Mouse (Mus musculus) right cerebral cortex, postnatal 25 days (tissue): ENCODE data around the gene Akr1c19.
"Not testable (repeated sequence)": the region's sequence is repeated elsewhere in the genome, so short reads cannot be mapped to it uniquely, and the experiment has no call there.

Source experiments
- DNase-seq: peaks from one replicate; pipeline ENCODE4 v3.0.0; 2022

Akr1c19 gene

GRCm38 (mm10) chr13:4228441-4228840 lies at the start of gene Akr1c19:
Gene Akr1c19, plus strand, starts transcription at chr13:4228700.
- DNase-seq, result no peak

DNA sequence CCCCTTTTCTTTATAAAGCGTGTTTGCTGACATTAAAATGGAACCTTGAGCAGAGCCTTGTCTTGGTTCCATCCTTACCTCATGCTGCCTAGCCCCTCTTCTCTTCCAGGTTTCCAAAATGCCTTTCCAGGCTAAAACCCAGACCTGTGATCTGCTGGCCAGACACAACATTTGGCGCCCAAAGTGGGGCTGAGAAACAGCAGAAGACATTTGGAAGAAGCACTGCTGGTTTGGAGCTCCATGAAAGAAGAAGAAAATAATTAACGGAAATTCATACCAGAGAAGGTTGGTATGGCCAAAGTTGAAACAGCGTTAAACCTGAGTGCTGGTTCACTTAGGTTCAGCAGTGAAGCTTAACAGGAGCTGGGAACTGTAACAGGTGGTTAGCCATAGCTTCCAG lies 47.2 kb upstream of the Akr1c19 start:
- not testable (repeated sequence) for DNase-seq

DNA sequence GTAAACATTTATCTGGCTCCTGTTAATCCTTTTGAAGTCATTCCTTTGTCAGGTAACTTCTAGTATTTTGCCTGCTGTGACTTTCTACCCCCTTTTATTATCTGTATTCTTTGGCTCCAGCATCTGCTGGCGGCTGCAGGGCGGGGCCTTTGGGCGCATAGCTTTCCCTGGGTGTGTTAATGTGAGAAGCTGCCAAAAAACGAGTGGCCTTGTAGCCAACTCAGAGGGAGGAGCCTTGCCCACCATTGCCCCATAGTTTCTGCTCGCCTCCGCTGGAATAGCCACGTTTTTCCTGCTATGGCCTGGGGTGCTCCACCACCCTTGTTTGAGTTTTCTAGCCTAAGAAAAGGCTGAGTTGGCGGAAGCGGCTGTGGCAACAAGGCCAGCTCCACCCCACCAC lies 45.4 kb upstream of the Akr1c19 start:
- no peak for DNase-seq

DNA sequence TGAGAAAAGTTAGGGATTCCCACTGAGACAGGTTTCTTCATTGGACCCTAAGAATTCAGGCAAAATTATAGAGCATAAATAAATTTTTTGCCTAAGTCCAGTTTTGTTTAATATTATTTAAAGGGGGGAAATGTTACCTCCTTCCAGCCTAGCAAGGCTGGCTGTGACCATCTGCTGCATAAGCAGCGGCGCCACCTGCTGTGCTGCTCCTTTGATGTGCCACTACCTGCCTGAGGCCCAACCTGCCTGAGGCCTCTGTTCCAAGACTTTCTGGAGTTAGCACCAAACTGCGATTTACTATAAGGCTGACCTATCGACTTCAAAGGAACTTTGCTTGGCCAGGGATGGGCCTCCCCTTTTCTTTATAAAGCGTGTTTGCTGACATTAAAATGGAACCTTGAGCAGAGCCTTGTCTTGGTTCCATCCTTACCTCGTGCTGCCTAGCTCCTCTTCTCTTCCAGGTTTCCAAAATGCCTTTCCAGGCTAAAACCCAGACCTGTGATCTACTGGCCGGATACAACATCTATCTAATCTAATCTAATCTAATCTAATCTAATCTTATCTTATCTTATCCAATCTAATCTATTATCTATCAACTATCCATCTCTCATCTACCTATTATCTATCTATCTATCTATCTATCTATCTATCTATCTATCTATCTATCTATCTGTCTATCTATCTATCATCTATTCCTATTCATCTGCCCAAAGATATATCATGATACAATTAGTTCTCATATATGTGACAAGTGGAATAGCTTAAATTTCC lies 41.7 kb upstream of the Akr1c19 start:
- DNase-seq, result not testable (repeated sequence)

- no peak for DNase-seq
Observed at GRCm38 (mm10) chr13:4188174-4188573, 40.3 kb upstream of the Akr1c19 start.

DNA sequence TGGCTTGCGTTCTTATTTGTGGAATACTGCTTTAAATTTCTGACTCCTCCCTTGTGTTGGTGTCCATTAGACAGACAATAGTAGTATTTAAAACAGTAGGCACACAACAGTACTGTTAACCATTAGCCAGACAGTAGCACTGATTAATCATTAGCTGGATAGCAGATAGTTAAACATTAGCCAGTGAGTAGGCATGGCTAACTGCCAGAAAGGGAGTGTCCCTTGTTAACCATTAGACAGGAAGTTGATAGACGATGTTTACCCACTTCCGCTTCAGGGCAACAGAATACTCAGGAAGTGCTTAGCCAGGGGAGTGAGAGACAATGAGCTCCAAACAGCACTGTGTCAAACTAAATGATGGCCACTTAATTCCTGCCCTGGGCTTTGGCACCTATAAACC lies 37.6 kb upstream of the Akr1c19 start, which contains the start of gene Akr1c13:
Akr1c13 (plus strand) TSS at position 247 of the 400 bp plus-strand sequence.
- DNase-seq, result no peak

DNA sequence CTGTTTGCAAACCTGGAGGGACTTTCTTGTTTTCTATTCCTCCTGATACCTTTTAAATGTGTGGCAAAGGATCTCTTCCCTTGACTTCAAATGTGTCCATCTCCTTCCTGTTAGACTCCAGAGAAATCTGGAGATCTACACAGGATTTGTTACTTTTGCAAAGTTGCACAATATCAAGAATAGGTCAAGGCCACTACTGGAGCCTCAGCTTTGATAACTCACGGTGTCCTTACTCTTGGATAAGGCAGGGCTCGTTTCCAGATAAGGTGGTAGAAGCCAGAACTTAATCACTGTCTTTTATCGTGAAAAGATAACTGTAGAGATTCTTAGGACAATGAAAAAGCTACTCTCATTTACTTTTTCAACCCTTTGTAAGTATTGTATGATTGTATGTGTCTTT lies 36.0 kb upstream of the Akr1c19 start:
- no peak for DNase-seq

DNA sequence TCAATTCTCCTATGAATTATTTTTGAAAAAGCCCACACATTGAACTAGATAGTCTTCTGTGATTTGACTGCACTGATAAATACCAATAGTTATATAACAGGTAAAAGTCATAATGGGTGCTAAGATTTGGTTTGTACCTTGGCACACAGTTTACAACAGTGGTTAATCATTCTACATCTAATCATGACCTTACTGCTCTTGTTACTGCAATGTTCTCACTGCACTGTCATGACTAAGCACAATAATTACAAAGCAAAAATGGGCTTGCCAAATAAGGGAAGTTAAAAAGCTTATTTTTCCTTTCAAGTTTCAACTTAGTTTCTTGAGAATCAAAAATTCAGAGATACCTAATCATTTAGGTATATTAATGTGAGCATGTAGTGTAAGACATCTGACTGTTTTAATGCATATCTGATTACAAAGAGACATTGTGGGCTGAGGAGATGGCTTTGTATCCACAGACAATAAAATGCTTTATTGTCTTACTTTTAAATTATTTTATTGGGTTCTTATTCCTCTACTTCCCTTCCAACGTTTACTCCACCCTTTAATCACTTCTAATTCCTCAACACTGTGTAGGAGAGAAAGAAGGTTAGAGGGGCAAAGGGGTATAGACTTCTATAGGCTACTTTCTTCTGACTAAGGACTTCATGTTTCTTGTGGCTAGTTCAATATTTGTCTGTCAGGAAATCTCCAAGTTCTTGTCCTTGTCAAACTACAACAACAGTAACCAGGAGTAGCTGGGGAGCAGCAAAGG lies 22.2 kb upstream of the Akr1c19 start:
- DNase-seq, result no peak

GRCm38 (mm10) chr13:4211560-4212299 lies 16.8 kb upstream of the Akr1c19 start:
- no peak for DNase-seq

DNA sequence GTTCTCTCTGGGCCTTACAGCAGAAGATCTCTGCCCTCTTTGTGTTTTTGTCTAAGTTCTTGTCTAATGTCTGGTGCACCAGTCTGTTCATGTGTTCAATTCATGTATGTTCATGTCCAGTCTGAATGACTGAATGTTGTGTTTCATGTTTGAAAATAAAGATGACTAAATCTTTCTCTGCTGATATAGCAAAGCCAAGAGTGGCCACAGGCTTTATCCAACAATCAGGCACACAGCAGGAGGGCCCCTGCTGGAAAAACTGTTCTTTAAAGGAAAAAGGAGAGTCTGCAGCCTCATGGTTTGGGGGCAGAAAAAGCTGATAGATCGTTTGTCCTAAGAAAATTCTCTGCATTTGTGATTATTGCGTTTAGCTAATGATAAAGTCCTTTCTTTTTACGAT lies 16.2 kb upstream of the Akr1c19 start:
- no peak for DNase-seq

DNA sequence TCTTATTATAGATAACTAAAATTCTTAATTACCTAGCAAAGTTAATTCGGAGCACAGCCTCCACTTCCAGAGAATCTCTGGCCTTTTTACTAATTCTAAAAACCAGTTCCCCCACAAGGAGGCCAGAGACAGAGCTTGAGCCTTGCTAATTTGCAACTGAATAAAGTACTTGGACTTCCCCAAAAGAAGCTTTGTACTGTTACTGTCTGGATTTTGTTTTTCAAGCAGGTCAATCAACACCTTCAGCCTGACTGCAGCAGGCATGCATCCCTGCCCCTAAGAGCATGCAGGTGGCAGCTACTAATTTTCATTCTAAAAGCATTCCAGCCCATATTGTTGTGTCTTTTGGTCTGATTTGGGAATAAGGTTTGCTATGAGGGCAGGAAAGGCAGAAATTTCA lies 13.0 kb upstream of the Akr1c19 start:
- DNase-seq, result not testable (repeated sequence)

- no peak for DNase-seq
Observed at GRCm38 (mm10) chr13:4230841-4231623, 2.5 kb downstream of the Akr1c19 start.

DNA sequence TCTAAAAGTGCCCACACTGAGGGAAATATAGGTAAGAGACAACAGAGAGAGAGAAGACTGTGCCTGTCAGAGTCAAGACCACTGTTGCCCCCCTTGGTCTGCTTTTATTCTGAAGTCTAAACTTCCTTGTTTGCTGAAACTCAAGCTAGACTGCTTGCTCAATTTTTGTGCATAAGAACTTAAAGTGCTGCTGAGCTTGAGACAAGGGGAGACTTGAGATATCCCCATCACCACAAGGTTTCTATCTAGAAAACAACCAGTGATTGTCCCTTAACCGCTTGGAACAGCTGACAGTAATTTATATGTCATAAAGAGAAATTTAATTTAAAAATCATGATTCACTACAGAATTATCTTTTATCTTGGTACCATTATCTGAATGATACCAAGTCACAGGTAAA lies 4.6 kb downstream of the Akr1c19 start:
- DNase-seq, result no peak

GRCm38 (mm10) chr13:4233536-4234172 lies 5.2 kb downstream of the Akr1c19 start:
- DNase-seq, result no peak

GRCm38 (mm10) chr13:4244861-4245559 lies 16.5 kb downstream of the Akr1c19 start:
- peak; percentile 5 for DNase-seq

GRCm38 (mm10) chr13:4249347-4249746 lies 20.8 kb downstream of the Akr1c19 start:
- DNase-seq, result no peak

DNA sequence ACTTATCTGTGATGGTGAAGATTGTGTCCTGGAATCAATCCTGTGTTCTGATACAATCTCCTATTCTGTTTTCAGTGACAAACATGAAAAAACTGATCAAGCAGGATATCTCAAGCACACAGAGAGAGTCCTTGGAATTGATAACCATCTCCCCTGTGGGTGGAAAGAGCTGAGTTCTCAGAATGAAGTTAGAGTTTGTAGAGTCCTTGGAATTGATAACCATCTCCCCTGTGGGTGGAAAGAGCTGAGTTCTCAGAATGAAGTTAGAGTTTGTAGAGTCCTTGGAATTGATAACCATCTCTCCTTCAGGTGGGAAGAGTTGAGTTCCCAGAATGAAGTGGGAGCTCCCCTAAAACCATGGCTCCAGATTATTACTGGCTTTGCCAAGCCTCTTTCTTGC lies 28.4 kb downstream of the Akr1c19 start:
- not testable (repeated sequence) for DNase-seq

GRCm38 (mm10) chr13:4257349-4257748 lies 28.8 kb downstream of the Akr1c19 start:
- no peak for DNase-seq

DNA sequence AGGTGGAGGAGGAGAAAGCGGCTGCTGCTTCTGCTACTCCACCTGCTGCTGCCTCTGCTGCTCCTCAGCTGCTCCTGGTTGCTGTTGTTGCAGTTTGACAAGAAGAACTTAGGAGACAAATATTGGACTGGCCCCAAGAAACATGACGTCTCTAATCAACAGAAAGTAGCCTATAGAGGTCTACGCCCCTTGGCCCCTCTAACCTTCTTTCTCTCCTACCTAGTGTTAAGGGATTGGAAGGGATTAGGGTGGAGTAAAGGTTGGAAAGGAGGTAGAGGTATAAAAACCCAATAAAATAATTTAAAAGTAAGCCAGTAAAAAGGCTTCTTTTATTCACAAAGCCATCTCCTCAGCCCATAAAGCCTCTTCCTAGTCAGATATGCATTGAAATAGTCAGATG lies 36.1 kb downstream of the Akr1c19 start:
- no peak for DNase-seq

GRCm38 (mm10) chr13:4265047-4265446 lies 36.5 kb downstream of the Akr1c19 start:
- DNase-seq, result no peak

GRCm38 (mm10) chr13:4265455-4265854 lies 37.0 kb downstream of the Akr1c19 start:
- DNase-seq, result not testable (repeated sequence)
